Mouse (Mus musculus): Measurements from ENCODE around the gene Mrpl48. TPM values are rescaled to one million over a fixed set of nuclear protein-coding genes. Genes with fewer than 3 reads are reported as not detected.

Gene Mrpl48
- polyA plus RNA-seq, 1 experiment: 19.2 TPM

DNA sequence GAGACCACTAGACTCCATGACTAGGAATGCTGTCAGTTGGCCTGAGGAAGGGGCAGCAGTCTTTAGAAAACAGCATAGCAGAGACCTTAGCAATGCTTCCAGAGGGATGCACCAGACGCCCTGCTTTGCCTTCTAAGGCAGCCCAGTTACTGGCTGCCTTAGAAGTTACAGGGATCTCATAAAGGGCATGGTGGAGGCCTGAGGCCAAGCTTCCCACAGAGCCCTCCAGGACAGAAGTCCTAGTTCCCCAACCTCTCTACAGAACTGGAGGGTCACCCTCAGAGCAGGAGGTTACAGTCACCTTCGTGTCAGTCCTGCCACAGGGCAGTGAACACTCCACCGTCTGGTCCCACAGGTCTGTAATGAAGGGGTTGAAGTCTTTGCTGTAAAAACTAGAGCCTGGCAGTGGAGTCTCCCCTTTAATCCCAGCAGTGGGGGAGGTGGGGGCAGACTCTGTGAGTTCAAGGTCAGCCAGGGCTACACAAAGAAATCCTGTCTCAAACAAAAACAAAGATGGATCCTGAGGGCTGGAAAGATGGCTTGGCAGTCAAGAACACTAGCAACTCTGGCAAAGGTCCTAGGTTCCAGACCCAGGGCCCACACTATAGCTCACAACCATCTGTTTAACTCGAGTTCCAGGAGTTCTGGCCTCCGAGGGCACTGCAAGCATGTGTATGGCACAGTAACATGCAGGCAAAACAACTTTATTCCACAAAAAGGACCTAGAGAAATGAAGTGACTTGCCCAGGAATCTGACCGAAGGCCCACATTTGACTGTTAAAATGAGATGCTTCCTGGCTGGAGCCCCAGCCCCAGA, 106.9 kb downstream of the Mrpl48 start:
- WGBS: 44% methylated on average over 6 of the region's 6 CpGs
- DNase-seq (ENCODE audit: low read depth, low spot score): no peak

GRCm38 (mm10) chr7:100500276-100500977, 107.7 kb downstream of the Mrpl48 start:
- 44% methylated on average over 16 of the region's 16 CpGs for WGBS
- no peak for DNase-seq (ENCODE audit: low read depth, low spot score)

DNA sequence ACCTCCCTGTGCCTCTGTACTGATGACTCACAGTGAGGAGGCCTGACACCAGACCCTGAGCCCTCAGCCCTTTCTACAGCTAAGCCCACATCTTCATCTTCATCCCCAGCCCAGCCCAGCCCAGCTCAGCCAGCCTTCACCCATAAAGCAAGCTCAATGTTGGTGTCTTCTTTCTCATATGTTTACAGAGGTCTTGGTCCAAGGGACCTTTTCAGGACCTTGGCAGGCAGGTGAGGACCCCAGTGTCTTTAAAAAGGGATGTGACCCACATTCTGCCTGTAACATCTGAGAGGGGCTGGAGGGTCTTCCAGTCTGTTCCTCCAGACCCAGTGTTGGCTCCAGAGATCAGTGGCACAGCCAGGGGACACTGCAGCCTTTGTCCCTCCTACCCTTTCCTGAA, 108.6 kb downstream of the Mrpl48 start:
- DNase-seq (ENCODE audit: low read depth, low spot score): no peak

GRCm38 (mm10) chr7:100497982-100498381, 110.1 kb downstream of the Mrpl48 start:
- WGBS: 86% methylated on average over 13 of the region's 13 CpGs

GRCm38 (mm10) chr7:100497402-100497801, 110.7 kb downstream of the Mrpl48 start:
- 77% methylated on average over 4 of the region's 4 CpGs for WGBS

More at GRCm38 (mm10) chr7:100497982-100498381, 110.1 kb downstream of the Mrpl48 start:
- DNase-seq (ENCODE audit: low read depth, low spot score): no peak

DNA sequence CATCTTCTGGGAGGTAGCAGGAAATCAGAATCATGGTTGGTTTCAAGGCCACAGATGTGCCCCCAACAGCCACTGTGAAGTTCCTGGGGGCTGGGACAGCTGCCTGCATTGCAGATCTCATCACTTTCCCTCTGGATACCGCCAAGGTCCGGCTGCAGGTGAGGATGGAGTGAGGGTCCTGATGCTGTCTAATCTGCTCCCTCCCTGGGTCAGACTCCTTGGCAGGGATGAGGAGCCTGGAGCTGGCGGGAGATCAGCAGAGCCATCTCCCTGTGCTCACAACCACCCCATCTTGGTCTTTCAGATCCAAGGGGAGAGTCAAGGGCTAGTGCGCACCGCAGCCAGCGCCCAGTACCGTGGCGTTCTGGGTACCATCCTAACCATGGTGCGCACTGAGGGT, 111.3 kb downstream of the Mrpl48 start:
- 95% methylated on average over 9 of the region's 9 CpGs for WGBS
- no peak for DNase-seq (ENCODE audit: low read depth, low spot score)

More at GRCm38 (mm10) chr7:100497402-100497801, 110.7 kb downstream of the Mrpl48 start:
- no peak for DNase-seq (ENCODE audit: low read depth, low spot score)

- WGBS: 40% methylated on average over 6 of the region's 6 CpGs
- no peak for DNase-seq (ENCODE audit: low read depth, low spot score)
Observed at GRCm38 (mm10) chr7:100496371-100496770, 111.7 kb downstream of the Mrpl48 start.

Other genes with a start within 250 kb of the Mrpl48 start
- 13.8 and 16.7 TPM in 2 replicates for gene C2cd3, start 236.1 kb downstream of the Mrpl48 start, polyA plus RNA-seq (2012; rRNA removed)
- gene Ppme1, start 236.0 kb downstream of the Mrpl48 start, polyA plus RNA-seq (2012; rRNA removed): 58.7 and 64.0 TPM in 2 replicates
- gene Ucp3, start 135.3 kb downstream of the Mrpl48 start, polyA plus RNA-seq (2012; rRNA removed): 0.19 and 0.60 TPM in 2 replicates
- 550 and 651 TPM in 2 replicates for gene Ucp2, start 115.0 kb downstream of the Mrpl48 start, polyA plus RNA-seq (2012; rRNA removed)
- 0.51 and 0.74 TPM in 2 replicates for gene Dnajb13, start 93.3 kb downstream of the Mrpl48 start, polyA plus RNA-seq (2012; rRNA removed)
- 20.5 and 23.2 TPM in 2 replicates for gene Coa4, start 71.2 kb downstream of the Mrpl48 start, polyA plus RNA-seq (2012; rRNA removed)
- 17.2 and 27.5 TPM in 2 replicates for gene Rab6a, start 891 bp downstream of the Mrpl48 start, polyA plus RNA-seq (2012; rRNA removed)
- gene Plekhb1, start 54.1 kb upstream of the Mrpl48 start, polyA plus RNA-seq (2012; rRNA removed): 8.4 and 9.1 TPM in 2 replicates
- gene Fam168a, start 98.3 kb upstream of the Mrpl48 start, polyA plus RNA-seq (2012; rRNA removed): 11.3 and 27.5 TPM in 2 replicates

Measured in large intestine, adult 2 months (tissue).